Mouse (Mus musculus) kidney, postnatal 4 days (tissue): ENCODE measurements at regions not wholly inside any gene's neighbourhood (a gene's known extent, or its start where the extent isn't known, plus 50 kb on each side); places are given as distances from the start of the nearest gene placed in this dataset.

Experiments
- DNase-seq, 2 experiments: peaks; one replicate each; pipeline ENCODE4 v3.0.0; 2021; ENCODE audit warnings: mixed read lengths in 2 of 2

DNA sequence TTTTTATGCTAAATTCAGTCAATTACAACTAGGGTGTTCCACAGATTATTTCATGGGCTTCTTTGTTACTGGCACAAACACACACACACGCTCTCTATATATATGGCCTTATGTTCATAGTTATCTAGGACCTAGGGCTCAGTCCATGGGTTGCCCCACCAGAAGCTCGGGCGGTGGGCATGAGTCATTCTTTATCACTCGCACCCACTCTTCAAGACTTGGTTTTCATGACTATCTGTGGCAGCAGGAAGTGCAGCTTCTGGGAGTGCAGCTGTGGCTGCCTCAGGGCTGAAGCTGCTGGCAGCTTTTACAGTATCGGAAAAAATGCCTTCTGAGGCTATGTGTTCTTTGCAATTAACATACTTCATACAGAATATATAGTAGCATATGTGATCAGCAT, 198.7 kb downstream of the Ipo11 start:
- DNase-seq, result no peak

- no peak for DNase-seq
Measured at GRCm38 (mm10) chr13:106734323-106734722, 202.4 kb downstream of the Ipo11 start.

GRCm38 (mm10) chr13:106732906-106733305, 203.9 kb downstream of the Ipo11 start:
- DNase-seq, result no peak

GRCm38 (mm10) chr13:106723315-106723714, 213.4 kb downstream of the Ipo11 start:
- DNase-seq, result no peak

GRCm38 (mm10) chr13:106721167-106721566, 215.6 kb downstream of the Ipo11 start:
- no peak for DNase-seq

DNA sequence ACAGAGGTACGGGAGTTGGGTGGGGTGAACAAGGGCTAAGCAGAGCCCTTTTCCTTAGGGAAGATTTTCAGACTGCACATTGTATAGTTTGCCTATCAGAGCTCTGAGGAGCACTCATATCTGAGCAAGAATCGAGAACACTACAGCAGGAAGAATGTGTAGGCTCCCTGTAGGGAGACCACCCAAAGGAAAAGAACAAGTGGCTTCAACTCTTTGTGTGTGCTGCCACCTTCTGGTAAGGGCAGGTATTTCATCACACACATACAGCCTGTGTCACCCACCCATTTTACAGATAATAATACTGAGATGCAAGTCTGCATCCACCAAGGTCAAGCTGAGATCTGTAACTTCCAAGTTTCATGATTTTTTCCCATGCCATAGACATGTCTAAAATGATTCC, 221.0 kb downstream of the Ipo11 start:
- DNase-seq, result peak; percentile 49

DNA sequence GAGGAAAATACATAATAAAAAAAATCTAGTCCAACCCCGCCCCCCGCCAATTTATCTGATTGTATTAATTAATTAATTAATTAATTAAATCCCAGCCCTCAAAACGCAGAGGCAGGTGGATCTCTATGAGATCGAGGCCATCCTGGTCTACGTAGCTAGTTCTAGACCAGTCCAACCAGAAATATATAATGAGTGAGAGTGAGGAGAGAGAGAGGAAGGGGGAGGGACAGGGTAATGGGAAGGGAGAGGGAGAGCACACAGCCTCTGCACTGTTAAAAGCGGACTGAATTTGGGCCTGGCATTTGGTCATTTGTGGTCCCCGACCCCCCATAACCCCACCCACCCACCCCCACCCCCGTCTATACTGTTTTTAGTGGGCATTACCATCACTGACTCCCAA, 221.5 kb downstream of the Ipo11 start:
- DNase-seq, result no peak

DNA sequence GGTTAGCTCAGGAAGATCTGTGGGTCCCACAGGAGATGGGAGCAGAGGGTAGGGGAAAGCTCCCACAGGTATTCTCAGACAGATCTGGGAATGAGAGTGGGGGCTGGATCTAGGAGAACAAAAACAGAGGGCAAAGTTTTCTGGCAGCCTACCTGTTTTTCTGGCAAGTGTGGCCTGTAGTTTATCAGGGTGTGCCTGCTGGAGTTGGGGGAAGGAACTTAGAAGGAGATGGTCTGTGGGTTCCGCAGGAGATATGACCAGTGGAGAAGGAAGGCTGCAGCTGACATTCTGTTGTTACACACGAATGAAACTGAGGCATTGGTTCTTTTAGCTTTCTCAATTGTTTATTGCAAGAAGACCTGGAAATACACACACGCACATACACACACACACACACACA, 226.2 kb downstream of the Ipo11 start:
- no peak for DNase-seq

- DNase-seq, result no peak
Measured at GRCm38 (mm10) chr13:106700376-106700775, 236.4 kb downstream of the Ipo11 start.

- DNase-seq, result no peak
Measured at GRCm38 (mm10) chr13:106699957-106700356, 236.8 kb downstream of the Ipo11 start.

DNA sequence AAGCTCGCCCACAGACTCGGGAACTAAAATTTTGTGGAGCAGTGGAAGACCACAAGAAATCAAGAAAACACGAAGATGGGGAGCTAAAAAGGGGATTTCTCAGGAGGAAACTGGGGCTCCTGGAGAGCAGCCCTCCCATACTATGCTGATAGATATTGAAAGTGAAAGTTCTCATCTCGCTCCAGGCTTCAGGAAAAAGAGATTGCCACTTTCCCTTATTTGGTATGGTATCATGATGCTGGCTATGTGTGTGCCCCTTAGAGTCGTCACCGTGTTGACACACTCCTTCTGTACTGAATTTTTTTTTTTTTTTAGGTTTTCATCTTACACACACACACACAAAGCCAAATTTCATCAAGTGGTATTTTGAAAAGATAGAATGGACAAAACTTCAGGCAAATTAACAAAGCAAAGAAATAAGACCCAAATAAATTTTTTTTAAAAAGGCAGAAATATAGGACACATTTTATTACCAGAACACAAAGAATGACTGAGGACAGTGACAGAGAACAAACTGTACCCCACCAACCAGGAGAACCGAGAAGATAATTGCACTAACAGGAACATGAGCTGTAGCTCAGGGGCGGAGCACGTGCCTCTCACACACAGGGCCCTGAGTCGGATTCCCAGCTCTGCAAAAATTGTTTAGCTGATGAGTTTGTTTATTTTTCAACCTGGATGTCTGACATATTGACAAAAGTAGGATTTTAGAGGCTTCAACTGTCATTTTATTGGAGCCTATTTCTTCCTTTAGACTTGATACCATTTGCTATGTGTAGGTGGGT, 244.8 kb downstream of the Ipo11 start:
- DNase-seq, result no peak

- DNase-seq, result no peak
Measured at GRCm38 (mm10) chr13:106690125-106690524, 246.6 kb downstream of the Ipo11 start.

GRCm38 (mm10) chr13:106689618-106690017, 247.1 kb downstream of the Ipo11 start:
- no peak for DNase-seq

DNA sequence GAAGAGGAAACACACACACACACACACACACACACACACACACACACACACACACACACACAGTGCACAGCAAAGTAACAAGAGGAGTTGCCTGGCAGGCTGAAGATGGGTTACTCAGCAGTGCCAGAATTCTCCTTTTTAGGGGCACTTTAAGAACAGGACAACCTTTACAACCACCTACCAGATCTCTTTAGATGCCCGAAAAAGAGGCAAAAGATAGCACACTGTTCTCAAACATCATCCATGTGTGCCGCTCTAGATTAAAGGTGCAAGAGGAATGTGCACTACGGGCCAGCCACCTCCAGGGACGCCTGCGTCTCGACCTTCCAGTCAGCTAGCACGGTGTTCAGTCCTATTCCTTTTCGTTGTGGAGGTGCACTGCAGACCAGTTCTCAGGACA, 247.7 kb downstream of the Ipo11 start:
- DNase-seq, result no peak

DNA sequence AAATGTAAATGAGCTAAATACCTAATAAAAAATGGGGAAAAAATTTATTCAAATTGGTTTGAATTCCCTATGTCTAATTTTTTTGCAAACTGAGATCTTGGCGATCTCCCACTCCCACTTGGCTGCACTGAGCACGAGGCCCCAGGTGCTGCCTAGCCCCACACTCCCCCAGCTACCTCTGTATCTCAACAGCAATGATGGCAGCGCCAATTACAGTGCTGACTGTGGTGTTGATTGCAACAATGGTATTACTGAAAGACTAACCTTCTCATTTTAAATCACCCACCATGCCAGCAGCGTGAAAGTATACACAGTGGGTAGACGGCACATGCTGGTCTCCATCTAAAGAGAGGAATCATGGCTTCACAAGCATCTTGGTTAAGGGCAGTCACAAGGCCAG, 267.1 kb downstream of the Ipo11 start:
- no peak for DNase-seq

DNA sequence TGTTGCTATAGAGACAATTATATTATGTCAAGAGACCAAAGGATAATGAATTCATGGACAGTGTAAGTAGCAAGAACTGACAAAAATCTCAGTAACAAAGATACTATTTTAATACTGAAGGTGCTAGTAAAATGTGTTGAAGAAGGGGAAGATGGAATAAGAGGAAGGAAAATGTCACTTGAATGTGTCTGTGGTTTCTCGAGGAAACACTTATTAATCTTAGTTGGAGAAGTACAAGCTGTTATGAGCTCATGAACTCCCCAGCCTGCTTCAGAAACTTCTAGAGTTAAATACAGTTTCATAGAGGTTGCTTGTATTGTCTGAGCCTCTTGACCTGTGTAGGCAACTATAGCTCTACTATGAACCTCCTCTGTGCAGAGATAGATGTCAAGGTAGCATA, 274.6 kb downstream of the Ipo11 start:
- DNase-seq, result no peak

GRCm38 (mm10) chr13:106649363-106649762, 287.4 kb downstream of the Ipo11 start:
- no peak for DNase-seq

GRCm38 (mm10) chr13:106643302-106643975, 293.3 kb downstream of the Ipo11 start:
- no peak for DNase-seq

DNA sequence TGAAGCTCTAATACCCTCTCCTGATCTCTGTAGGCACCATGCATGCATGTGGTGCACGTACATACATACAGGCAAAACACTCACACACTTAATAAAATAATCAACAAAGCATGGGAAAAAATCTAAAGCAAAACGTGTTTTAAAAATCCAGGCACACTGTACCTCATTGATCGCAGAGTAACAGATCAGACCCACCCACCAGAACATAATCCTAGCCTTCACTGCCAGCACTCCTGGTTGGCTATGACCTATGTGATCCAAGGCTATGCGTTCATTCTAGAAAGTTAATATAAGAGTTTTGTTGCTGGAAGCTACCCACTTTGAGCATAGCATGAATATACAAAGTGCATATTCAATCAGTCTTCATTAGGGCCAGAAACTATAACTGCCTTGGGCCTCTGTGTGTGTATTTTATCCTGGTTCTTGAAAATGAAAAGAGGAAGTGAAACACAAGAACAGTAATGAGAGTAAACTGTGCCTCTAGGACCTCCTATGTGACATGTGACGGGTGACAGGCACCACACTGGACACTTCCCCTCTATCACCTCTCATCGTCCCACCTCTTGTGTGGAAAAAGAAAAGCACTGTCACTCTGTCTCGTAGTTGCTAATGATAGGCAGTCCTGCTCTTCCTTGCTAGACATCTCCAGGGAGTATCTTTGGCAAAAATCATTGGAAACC, 297.9 kb downstream of the Ipo11 start:
- no peak for DNase-seq

DNA sequence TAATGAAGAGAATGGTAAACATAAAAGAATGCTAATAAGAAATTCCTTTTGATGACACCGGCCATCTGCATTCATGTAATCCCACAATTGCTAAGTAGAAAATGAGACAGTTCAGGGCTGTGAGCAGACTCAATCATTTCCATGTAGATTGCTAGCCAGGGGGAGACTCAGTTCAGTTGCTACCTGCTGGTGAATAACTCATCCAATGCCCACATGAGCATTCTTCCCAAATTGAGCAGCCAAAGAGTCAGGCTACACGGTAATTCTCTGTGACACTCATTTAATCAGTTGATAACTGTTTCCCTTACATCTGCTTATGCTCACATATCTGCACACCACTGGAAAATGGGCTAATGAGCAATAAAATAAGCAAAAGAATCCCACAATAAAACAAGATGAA, 345.0 kb downstream of the Ipo11 start:
- no peak for DNase-seq

DNA sequence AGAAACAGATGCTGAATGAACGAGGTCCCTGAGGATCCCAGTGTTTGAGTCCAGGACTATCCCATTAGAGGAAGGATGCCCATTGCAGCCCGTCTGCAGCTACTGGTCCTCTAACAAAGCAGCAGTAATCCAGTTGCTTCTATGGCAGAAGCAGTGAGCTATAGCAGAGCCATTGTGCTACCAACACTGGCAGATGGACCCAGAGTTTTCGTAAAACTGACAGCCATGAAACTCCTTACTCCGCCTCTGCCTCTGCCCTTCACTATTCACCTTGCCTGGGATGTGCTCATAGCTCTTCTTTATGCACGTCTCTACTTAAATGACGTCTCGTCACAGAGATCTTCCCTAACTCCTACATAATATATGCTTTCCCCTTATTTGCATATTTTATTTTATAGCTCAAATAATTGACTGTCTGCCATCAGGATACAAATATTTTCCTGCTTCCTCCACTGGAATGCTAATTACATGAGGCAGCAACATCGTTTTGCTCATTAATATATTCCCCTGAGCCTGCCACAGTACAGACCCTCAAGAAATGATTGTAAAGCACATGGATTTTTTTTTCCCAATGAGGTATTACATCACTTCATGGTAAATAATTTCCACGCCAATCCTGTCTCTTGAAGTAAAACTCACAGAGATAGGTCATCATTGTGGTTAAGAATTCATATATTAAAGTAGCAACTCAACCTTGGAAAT, 368.9 kb downstream of the Ipo11 start:
- no peak for DNase-seq

- DNase-seq, result no peak
Measured at GRCm38 (mm10) chr13:106562588-106562987, 374.2 kb downstream of the Ipo11 start.

- DNase-seq, result no peak
Measured at GRCm38 (mm10) chr13:106562161-106562560, 374.6 kb downstream of the Ipo11 start.
